Mouse (Mus musculus): ENCODE data around the gene Dhx58. TPM values are rescaled to one million over a fixed set of nuclear protein-coding genes. Genes with fewer than 3 reads are reported as not detected.

Gene Dhx58
- polyA plus RNA-seq, 1 experiment from 2014 or later: 2.0 TPM

GRCm38 (mm10) chr11:100702081-100702851 is 1.8 kb downstream of the Dhx58 start:
- ATAC-seq (ENCODE audit: insufficient number of reproducible peaks, low FRiP score, low TSS enrichment, low read depth) (no peak), DNase-seq (ENCODE audit: low spot score) (peak; percentile 78)
- Histone ChIP-seq H3K4me2 (ENCODE audit: low read depth, severe bottlenecking) (no peak overlapping the region), H3K27ac (replicated peaks; ENCODE audit: low read depth, low read length) (no peak overlapping the region), H3K36me3 (ENCODE audit: control insufficient read depth, insufficient read depth, low read length) (peaks cover 3% of the 10 kb centered on the region; the same call in 1 of the 2 replicates), H3K27me3 (ENCODE audit: control insufficient read depth, insufficient read depth, low read length) (no peaks in the 10 kb centered on the region), H3K9ac (ENCODE audit: low read length) (no peak overlapping the region), H3K4me1 (ENCODE audit: control insufficient read depth, insufficient read depth, low read length) (no peaks in the 10 kb centered on the region), H3K9me3 (ENCODE audit: control insufficient read depth, low read length) (no peaks in the 10 kb centered on the region), H3K4me3 (ENCODE audit: low read depth, low read length) (no peak overlapping the region)
- WGBS: 37% methylated on average over 19 of the region's 19 CpGs

GRCm38 (mm10) chr11:100701301-100701700 is 2.8 kb downstream of the Dhx58 start:
- H3K9ac ChIP-seq (ENCODE audit: low read length): no peak overlapping the region
- no peak overlapping the region for H3K27ac ChIP-seq (replicated peaks; ENCODE audit: low read depth, low read length)
- H3K36me3 ChIP-seq (ENCODE audit: control insufficient read depth, insufficient read depth, low read length): peaks cover 3% of the 10 kb centered on the region; the same call in 1 of the 2 replicates
- ATAC-seq (ENCODE audit: insufficient number of reproducible peaks, low FRiP score, low TSS enrichment, low read depth) (no peak), DNase-seq (ENCODE audit: low spot score) (peak; percentile 65)
- no peaks in the 10 kb centered on the region for H3K4me1 ChIP-seq (ENCODE audit: control insufficient read depth, insufficient read depth, low read length)
- H3K4me3 ChIP-seq (ENCODE audit: low read depth, low read length): 0 out of 2 replicates have a peak overlapping the region, but pooled peaks have one; percentile 4
- no peaks in the 10 kb centered on the region for H3K9me3 ChIP-seq (ENCODE audit: control insufficient read depth, low read length)
- under 1% methylated on average over 14 of the region's 14 CpGs for WGBS
- H3K4me2 ChIP-seq (ENCODE audit: low read depth, severe bottlenecking): peak overlapping the region; percentile 34; the same call in 1 of the 2 replicates
- no peaks in the 10 kb centered on the region for H3K27me3 ChIP-seq (ENCODE audit: control insufficient read depth, insufficient read depth, low read length)

GRCm38 (mm10) chr11:100700710-100701109 is 3.4 kb downstream of the Dhx58 start:
- Histone ChIP-seq H3K9me3 (ENCODE audit: control insufficient read depth, low read length) (no peaks in the 10 kb centered on the region), H3K27ac (replicated peaks; ENCODE audit: low read depth, low read length) (no peak overlapping the region), H3K4me2 (ENCODE audit: low read depth, severe bottlenecking) (peak overlapping the region; percentile 34; the same call in 1 of the 2 replicates), H3K4me1 (ENCODE audit: control insufficient read depth, insufficient read depth, low read length) (no peaks in the 10 kb centered on the region), H3K9ac (ENCODE audit: low read length) (no peak overlapping the region), H3K4me3 (ENCODE audit: low read depth, low read length) (no peak overlapping the region), H3K27me3 (ENCODE audit: control insufficient read depth, insufficient read depth, low read length) (no peaks in the 10 kb centered on the region), H3K36me3 (ENCODE audit: control insufficient read depth, insufficient read depth, low read length) (peaks cover 3% of the 10 kb centered on the region; the same call in 1 of the 2 replicates)
- no peak for DNase-seq (ENCODE audit: low spot score)
- ATAC-seq (ENCODE audit: insufficient number of reproducible peaks, low FRiP score, low TSS enrichment, low read depth): no peak
- WGBS: 73% methylated on average over 3 of the region's 3 CpGs

- WGBS: 68% methylated on average over 7 of the region's 7 CpGs
- no peaks in the 10 kb centered on the region; the same call in 1 of the 2 replicates for H3K4me1 ChIP-seq (ENCODE audit: control insufficient read depth, insufficient read depth, low read length)
- DNase-seq (ENCODE audit: low spot score): no peak
- no peaks in the 10 kb centered on the region for H3K9me3 ChIP-seq (ENCODE audit: control insufficient read depth, low read length)
- no peaks in the 10 kb centered on the region for H3K27me3 ChIP-seq (ENCODE audit: control insufficient read depth, insufficient read depth, low read length)
- ATAC-seq (ENCODE audit: insufficient number of reproducible peaks, low FRiP score, low TSS enrichment, low read depth): no peak
- no peak overlapping the region for H3K27ac ChIP-seq (replicated peaks; ENCODE audit: low read depth, low read length)
- no peak overlapping the region for H3K4me2 ChIP-seq (ENCODE audit: low read depth, severe bottlenecking)
- no peaks in the 10 kb centered on the region for H3K36me3 ChIP-seq (ENCODE audit: control insufficient read depth, insufficient read depth, low read length)
- H3K4me3 ChIP-seq (ENCODE audit: low read depth, low read length): no peak overlapping the region
- no peak overlapping the region for H3K9ac ChIP-seq (ENCODE audit: low read length)
Observed at GRCm38 (mm10) chr11:100697921-100698320, 6.2 kb downstream of the Dhx58 start.

- no peak overlapping the region for H3K4me2 ChIP-seq (ENCODE audit: low read depth, severe bottlenecking)
- H3K27me3 ChIP-seq (ENCODE audit: control insufficient read depth, insufficient read depth, low read length): peaks cover 21% of the 10 kb centered on the region
- H3K9me3 ChIP-seq (ENCODE audit: control insufficient read depth, low read length): no peaks in the 10 kb centered on the region
- no peaks in the 10 kb centered on the region for H3K36me3 ChIP-seq (ENCODE audit: control insufficient read depth, insufficient read depth, low read length)
- ATAC-seq (ENCODE audit: insufficient number of reproducible peaks, low FRiP score, low TSS enrichment, low read depth) (no peak), DNase-seq (ENCODE audit: low spot score) (peak; percentile 91)
- no peak overlapping the region for H3K27ac ChIP-seq (replicated peaks; ENCODE audit: low read depth, low read length)
- WGBS: 40% methylated on average over 5 of the region's 5 CpGs
- no peaks in the 10 kb centered on the region; the same call in 1 of the 2 replicates for H3K4me1 ChIP-seq (ENCODE audit: control insufficient read depth, insufficient read depth, low read length)
- no peak overlapping the region for H3K9ac ChIP-seq (ENCODE audit: low read length)
- H3K4me3 ChIP-seq (ENCODE audit: low read depth, low read length): no peak overlapping the region
Observed at GRCm38 (mm10) chr11:100694926-100695325, 9.1 kb downstream of the Dhx58 start.

- Histone ChIP-seq H3K36me3 (ENCODE audit: control insufficient read depth, insufficient read depth, low read length) (no peaks in the 10 kb centered on the region), H3K27me3 (ENCODE audit: control insufficient read depth, insufficient read depth, low read length) (peaks cover 21% of the 10 kb centered on the region), H3K4me3 (ENCODE audit: low read depth, low read length) (no peak overlapping the region), H3K4me1 (ENCODE audit: control insufficient read depth, insufficient read depth, low read length) (no peaks in the 10 kb centered on the region; the same call in 1 of the 2 replicates), H3K9me3 (ENCODE audit: control insufficient read depth, low read length) (no peaks in the 10 kb centered on the region), H3K9ac (ENCODE audit: low read length) (no peak overlapping the region), H3K27ac (replicated peaks; ENCODE audit: low read depth, low read length) (no peak overlapping the region), H3K4me2 (ENCODE audit: low read depth, severe bottlenecking) (no peak overlapping the region)
- no peak for DNase-seq (ENCODE audit: low spot score)
- ATAC-seq (ENCODE audit: insufficient number of reproducible peaks, low FRiP score, low TSS enrichment, low read depth): no peak
- WGBS: 8% methylated on average over 5 of the region's 5 CpGs
Observed at GRCm38 (mm10) chr11:100693154-100693553, 10.9 kb downstream of the Dhx58 start.

- no peak within 1 kb of the TSS for H3K9ac ChIP-seq (ENCODE audit: low read length)
Observed at GRCm38 (mm10) chr11:100692164-100692616, 11.9 kb downstream of the Dhx58 start, which contains the start of gene Zfp385c. TSS of gene Zfp385c (minus strand) at chr11:100692455.

GRCm38 (mm10) chr11:100690389-100690788 is 13.7 kb downstream of the Dhx58 start:
- H3K9ac ChIP-seq (ENCODE audit: low read length): no peak overlapping the region
- ATAC-seq (ENCODE audit: insufficient number of reproducible peaks, low FRiP score, low TSS enrichment, low read depth): no peak

More at GRCm38 (mm10) chr11:100692164-100692616, 11.9 kb downstream of the Dhx58 start, which contains the start of gene Zfp385c:
- peaks cover 21% of the 10 kb centered on the region for H3K27me3 ChIP-seq (ENCODE audit: control insufficient read depth, insufficient read depth, low read length)
- WGBS: 3% methylated on average over 23 of the region's 23 CpGs
- no peaks in the 10 kb centered on the region; the same call in 1 of the 2 replicates for H3K4me1 ChIP-seq (ENCODE audit: control insufficient read depth, insufficient read depth, low read length)
- DNase-seq (ENCODE audit: low spot score): no peak
- ATAC-seq (ENCODE audit: insufficient number of reproducible peaks, low FRiP score, low TSS enrichment, low read depth): no peak
- H3K9me3 ChIP-seq (ENCODE audit: control insufficient read depth, low read length): no peaks in the 10 kb centered on the region
- peak within 1 kb of the TSS; percentile 45 for H3K4me2 ChIP-seq (ENCODE audit: low read depth, severe bottlenecking)
- no peak within 1 kb of the TSS for H3K27ac ChIP-seq (replicated peaks; ENCODE audit: low read depth, low read length)
- H3K36me3 ChIP-seq (ENCODE audit: control insufficient read depth, insufficient read depth, low read length): no peaks in the 10 kb centered on the region
- H3K4me3 ChIP-seq (ENCODE audit: low read depth, low read length): peak within 1 kb of the TSS; percentile 15

More at GRCm38 (mm10) chr11:100690389-100690788, 13.7 kb downstream of the Dhx58 start:
- Histone ChIP-seq H3K36me3 (ENCODE audit: control insufficient read depth, insufficient read depth, low read length) (no peaks in the 10 kb centered on the region), H3K27me3 (ENCODE audit: control insufficient read depth, insufficient read depth, low read length) (peaks cover 21% of the 10 kb centered on the region), H3K4me1 (ENCODE audit: control insufficient read depth, insufficient read depth, low read length) (no peaks in the 10 kb centered on the region; the same call in 1 of the 2 replicates), H3K9me3 (ENCODE audit: control insufficient read depth, low read length) (no peaks in the 10 kb centered on the region), H3K27ac (replicated peaks; ENCODE audit: low read depth, low read length) (no peak overlapping the region), H3K4me3 (ENCODE audit: low read depth, low read length) (no peak overlapping the region), H3K4me2 (ENCODE audit: low read depth, severe bottlenecking) (no peak overlapping the region)
- DNase-seq (ENCODE audit: low spot score): no peak
- 71% methylated on average over 7 of the region's 7 CpGs for WGBS
